Mouse (Mus musculus) C2C12 (cell line): Measurements from ENCODE around the gene Plxna2. TPM values are rescaled to one million over a fixed set of nuclear protein-coding genes. Genes with fewer than 3 reads are reported as not detected.

Source experiments
- H3K27me3 ChIP-seq: one replicate; pipeline ENCODE4 v1.6.1; 2011; ENCODE audit not compliant: control insufficient read depth, insufficient read depth, insufficient read length
- H3K36me3 ChIP-seq: one replicate; pipeline ENCODE4 v1.6.1; 2011; ENCODE audit not compliant: control insufficient read depth, insufficient read depth
- H3K4me3 ChIP-seq: one replicate; pipeline ENCODE4 v1.5.1; 2011; ENCODE audit warnings: mild to moderate bottlenecking, control low read depth; ENCODE audit not compliant: poor library complexity, insufficient read depth, severe bottlenecking
- H3K79me2 ChIP-seq: one replicate; pipeline ENCODE4 v1.6.1; 2011; ENCODE audit not compliant: control insufficient read depth, insufficient read depth
- H3K79me3 ChIP-seq: one replicate; pipeline ENCODE4 v1.6.1; 2011; ENCODE audit warnings: low read depth, control low read depth
- H3ac ChIP-seq: one replicate; pipeline ENCODE3; 2011; ENCODE audit warnings: low read depth; ENCODE audit not compliant: control insufficient read depth, insufficient read length
- CEBPB ChIP-seq: IDR thresholded peaks from one replicate; pipeline ENCODE4 v1.6.1; 2011; ENCODE audit warnings: low read depth, mild to moderate bottlenecking, control low read depth, moderate library complexity
- CTCF ChIP-seq: IDR thresholded peaks from one replicate; pipeline ENCODE4 v1.5.1; 2011; ENCODE audit not compliant: control insufficient read depth, insufficient read depth, insufficient read length
- FOSL1 ChIP-seq: IDR thresholded peaks from one replicate; pipeline ENCODE4 v1.8.0; 2011; ENCODE audit warnings: mild to moderate bottlenecking, low read length; ENCODE audit not compliant: poor library complexity, insufficient read depth, severe bottlenecking
- MAX ChIP-seq: IDR thresholded peaks from one replicate; pipeline ENCODE4 v1.6.1; 2011; ENCODE audit warnings: mild to moderate bottlenecking, control low read depth
- MYOD1 ChIP-seq: IDR thresholded peaks from one replicate; pipeline ENCODE4 v1.6.1; 2011; ENCODE audit warnings: low read depth; ENCODE audit not compliant: control insufficient read depth, insufficient read length
- MYOG ChIP-seq: IDR thresholded peaks from one replicate; pipeline ENCODE4 v1.6.1; 2011; ENCODE audit not compliant: control insufficient read depth, insufficient read length; ENCODE audit errors: extremely low read depth
- USF1 ChIP-seq: IDR thresholded peaks from one replicate; pipeline ENCODE4 v1.6.1; 2011; ENCODE audit warnings: low read depth, mild to moderate bottlenecking, control low read depth, moderate library complexity
- polyA plus RNA-seq: library from polyadenylated mRNA; unstranded; fragments of >200 nt; fragmentation: generic; extraction: Trizol; gene quantifications from one replicate; pipeline ENCODE4 v1.2.1, GENCODE M21; 2012; ENCODE audit warnings: missing spikeins

Plxna2 gene
- polyA plus RNA-seq, 1 experiment = 4.2 TPM

DNA sequence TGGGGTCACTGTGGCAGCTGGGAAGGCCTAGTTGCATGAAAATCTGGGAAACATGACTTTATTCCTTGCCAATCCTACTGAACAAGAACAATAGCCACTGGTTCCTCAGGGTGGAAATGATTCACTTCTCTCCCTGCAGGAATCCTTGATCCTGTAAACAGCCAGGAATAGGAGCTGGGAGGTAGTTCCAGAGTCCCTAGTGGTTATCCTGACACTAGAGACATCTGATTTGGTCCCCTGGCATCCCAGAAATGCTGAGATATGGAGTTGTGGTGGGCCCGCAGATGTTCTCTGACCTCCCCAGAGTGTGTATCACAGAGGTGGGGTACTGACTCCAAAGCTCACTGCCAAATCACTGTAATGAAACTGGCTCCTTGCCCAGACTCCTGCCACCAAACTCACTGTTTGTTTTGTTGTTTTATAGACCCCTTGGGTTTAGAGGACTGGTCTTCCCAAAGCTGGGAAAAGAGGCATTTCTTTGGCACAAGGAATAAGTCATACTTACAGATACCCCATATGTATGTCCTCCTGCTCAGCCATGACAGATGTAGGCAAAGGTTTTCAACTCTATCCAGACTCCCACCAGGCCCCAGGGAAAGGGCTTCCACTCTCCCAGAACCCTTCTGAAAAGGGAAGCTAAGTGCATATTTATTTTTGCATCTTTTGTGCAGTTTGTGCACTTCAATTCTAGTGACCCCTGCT is 40.6 kb downstream of the Plxna2 start:
- Histone ChIP-seq H3K79me2 (no peaks in the 10 kb centered on the region), H3K36me3 (no peaks in the 10 kb centered on the region), H3K79me3 (no peaks in the 10 kb centered on the region), H3K27me3 (no peaks in the 10 kb centered on the region), H3ac (no peak overlapping the region), H3K4me3 (no peak overlapping the region)
- TF ChIP-seq MAX = no peak
- no peak for TF ChIP-seq CTCF
- TF ChIP-seq MYOD1 = peak; percentile 55
- TF ChIP-seq USF1 = no peak
- TF ChIP-seq FOSL1 = peak; percentile 34
- TF ChIP-seq MYOG = no peak
- no peak for TF ChIP-seq CEBPB

DNA sequence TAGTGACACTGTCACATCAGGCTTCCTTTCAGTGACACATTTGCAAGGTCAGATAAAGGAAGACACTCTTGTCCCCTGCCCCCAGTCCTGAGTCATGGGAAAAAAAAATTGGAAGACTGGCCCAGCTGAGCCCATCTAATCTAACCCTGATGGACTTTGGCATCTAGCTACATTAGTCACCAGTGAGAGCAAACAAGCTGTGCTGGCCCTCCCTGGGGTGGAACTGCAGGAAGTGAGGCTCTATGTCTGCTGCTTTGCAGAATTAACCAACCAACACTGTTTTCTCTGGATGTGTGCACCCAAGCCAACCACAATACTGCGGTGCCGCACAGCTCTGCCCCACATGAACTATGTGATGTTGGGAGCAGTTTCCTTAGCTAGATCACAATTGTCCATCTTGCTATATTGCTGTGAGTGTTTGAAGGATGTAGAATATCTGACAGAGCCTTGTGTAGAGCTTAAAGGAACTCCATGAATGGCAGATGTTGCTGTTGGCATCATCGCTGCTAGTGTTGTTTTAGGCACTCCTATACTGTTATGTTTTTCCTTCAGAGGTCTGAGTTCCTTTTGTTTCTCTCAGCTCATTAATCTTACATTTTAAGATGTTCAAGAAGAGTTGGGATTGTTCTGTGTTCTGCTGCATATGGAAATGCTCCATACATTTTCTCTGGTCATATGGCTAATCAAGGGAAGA is 42.6 kb downstream of the Plxna2 start:
- H3K27me3 ChIP-seq = no peaks in the 10 kb centered on the region
- peak; percentile 48 for TF ChIP-seq MAX
- TF ChIP-seq MYOG = no peak
- peak; percentile 31 for TF ChIP-seq MYOD1
- peak; percentile 78 for TF ChIP-seq FOSL1
- no peak for TF ChIP-seq CTCF
- no peak overlapping the region for H3K4me3 ChIP-seq
- H3ac ChIP-seq = no peak overlapping the region
- H3K79me2 ChIP-seq = no peaks in the 10 kb centered on the region
- H3K79me3 ChIP-seq = no peaks in the 10 kb centered on the region
- H3K36me3 ChIP-seq = no peaks in the 10 kb centered on the region

DNA sequence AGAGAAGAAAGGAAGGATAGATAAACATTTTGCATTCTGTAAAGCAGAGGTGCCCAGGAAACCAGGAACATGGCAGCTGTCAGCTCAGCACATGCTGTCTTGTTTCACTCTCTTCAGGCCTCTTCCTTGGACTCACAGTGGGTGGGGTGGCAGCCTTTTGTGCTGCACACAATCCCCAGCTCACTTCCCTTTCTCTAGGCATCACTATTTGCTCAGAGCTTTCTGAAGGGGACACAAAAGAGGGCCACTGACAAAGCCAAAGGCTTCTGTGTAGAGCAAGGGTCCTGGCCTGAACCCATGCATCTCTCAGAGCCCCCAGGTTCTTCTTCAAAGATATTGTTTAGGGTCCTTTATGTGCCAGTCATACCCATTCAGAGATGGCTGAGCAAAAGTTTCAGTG is 45.0 kb downstream of the Plxna2 start:
- H3ac ChIP-seq = no peak overlapping the region
- H3K4me3 ChIP-seq = no peak overlapping the region
- no peaks in the 10 kb centered on the region for H3K79me3 ChIP-seq
- no peaks in the 10 kb centered on the region for H3K36me3 ChIP-seq
- H3K79me2 ChIP-seq = no peaks in the 10 kb centered on the region
- no peaks in the 10 kb centered on the region for H3K27me3 ChIP-seq
- no peak for TF ChIP-seq CTCF
- TF ChIP-seq USF1 = no peak
- no peak for TF ChIP-seq MYOG
- no peak for TF ChIP-seq MAX
- no peak for TF ChIP-seq MYOD1
- no peak for TF ChIP-seq FOSL1
- TF ChIP-seq CEBPB = no peak

DNA sequence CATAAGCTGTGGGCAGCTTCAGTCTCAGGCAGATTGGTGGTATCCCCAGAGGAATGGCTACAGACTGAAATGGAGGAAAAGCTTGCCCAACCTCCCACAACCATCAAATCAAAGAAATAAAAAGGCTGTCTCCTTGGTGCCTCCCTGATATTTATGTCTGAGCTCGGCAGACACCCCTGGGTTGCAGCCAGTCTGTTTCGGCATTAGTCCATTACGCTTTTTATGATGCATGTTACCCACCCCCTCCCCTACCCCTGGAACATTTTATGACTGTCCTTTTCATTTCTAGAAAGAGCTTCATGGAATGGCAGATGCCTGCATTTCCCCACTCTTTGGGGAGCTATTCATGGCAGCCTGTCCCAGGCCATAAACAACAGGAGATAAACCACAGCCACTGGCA is 47.7 kb downstream of the Plxna2 start:
- Histone ChIP-seq H3K79me2 (no peaks in the 10 kb centered on the region), H3K36me3 (no peaks in the 10 kb centered on the region), H3K4me3 (no peak overlapping the region), H3ac (no peak overlapping the region), H3K27me3 (no peaks in the 10 kb centered on the region), H3K79me3 (no peaks in the 10 kb centered on the region)
- TF ChIP-seq CEBPB (no peak), CTCF (no peak), USF1 (no peak), FOSL1 (no peak), MAX (no peak), MYOD1 (no peak), MYOG (no peak)

DNA sequence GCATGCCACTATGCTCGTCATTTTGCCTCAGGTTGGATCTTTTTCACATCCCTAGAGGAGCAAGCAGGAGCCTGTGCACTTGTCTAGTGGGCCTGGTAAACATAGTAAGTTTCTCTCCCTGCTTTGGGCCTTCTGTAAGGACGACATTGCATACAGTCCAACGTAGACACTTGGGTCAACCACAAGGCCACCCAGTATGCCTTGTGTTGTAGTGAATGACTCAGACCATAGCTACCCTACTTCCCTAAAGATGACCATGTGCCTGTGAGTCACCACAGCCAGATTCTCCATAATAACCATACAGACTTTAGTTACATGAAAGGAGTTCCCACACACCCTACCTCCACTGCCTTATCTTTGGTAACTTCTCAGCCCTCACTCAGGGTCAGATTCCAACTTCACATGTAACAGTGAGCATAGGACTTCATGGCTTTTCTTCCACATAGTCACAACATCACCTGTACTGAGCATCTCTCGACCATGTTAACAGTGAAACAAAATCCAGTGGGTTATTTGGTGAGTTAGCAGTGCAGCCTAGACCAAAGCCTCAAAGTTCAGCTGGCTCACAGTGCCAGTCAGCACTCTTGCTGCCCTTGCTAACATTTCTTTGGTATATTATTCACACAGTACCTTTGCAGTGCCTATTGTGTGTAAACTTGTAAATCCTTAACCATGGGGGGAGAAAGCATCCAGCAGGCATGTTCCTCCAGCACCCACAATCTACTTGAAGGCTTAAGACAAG is 53.9 kb downstream of the Plxna2 start:
- no peaks in the 10 kb centered on the region for H3K36me3 ChIP-seq
- TF ChIP-seq MAX (peak; percentile 95), FOSL1 (peak; percentile 92), CTCF (no peak), MYOD1 (peak; percentile 25), CEBPB (no peak), MYOG (no peak), USF1 (peak; percentile 83)
- no peak overlapping the region for H3K4me3 ChIP-seq
- H3K79me3 ChIP-seq = no peaks in the 10 kb centered on the region
- no peak overlapping the region for H3ac ChIP-seq
- H3K79me2 ChIP-seq = no peaks in the 10 kb centered on the region
- H3K27me3 ChIP-seq = no peaks in the 10 kb centered on the region
